Mouse (Mus musculus) 3T3-L1 (cell line): Measurements from ENCODE around the gene Mterf2.
A peak's percentile ranks its signal among the peaks of the same experiment; 100 is the strongest.

Experiments
- DNase-seq: peaks from one replicate; pipeline ENCODE4 v3.0.0-alpha.2; 2015; ENCODE audit warnings: low read depth, low spot score

The Mterf2 gene

DNA sequence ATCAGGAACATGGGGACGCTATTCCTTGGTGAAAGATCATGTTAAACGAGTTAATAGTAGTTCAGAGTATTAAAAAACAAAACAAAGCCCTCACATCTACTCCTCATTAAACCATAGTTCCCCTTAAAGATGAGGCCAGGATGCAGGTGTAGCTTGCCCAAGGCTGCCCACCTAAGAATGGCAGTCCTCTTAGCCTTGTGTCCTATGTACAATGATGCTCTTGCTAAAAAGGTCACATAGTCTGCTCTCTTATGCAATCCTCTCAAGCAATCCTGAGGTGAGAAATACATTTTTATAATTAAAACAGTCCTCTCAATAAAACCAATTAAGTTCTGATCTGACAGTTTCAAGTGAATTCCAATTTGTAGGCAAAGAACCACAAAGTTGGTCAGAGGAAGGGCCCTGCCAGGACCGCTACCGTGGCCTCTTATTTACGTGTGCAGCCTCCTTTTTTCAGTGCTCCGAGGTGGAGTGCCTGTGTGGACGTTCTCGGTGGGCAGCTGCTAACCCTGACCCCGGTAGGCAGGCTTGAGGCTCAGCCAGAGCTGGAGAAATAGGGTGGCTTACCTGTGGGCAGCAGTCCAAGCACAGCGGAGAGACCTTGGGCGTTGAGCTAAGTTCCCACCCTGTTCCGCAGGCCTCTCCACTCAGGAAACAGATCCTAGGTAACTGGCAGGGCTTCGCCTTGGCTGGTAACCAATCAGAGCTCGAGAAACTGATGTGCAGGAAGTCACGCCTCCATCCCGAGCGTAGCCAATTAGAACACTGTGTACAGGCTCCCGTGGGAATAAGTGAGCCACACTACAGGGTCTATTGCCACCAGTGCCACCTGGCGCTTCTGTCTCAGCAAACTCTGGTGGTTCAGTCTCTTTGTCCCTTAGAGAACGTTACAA, at the start of gene Mterf2:
Gene Mterf2, minus strand, starts transcription at position 633 of the 893 bp plus-strand sequence.
- DNase-seq = peak; percentile 99

GRCm38 (mm10) chr10:85176640-85177039, 48.8 kb upstream of the Mterf2 start:
- no peak for DNase-seq

- no peak for DNase-seq
Measured at GRCm38 (mm10) chr10:85165306-85165705, 37.5 kb upstream of the Mterf2 start.

DNA sequence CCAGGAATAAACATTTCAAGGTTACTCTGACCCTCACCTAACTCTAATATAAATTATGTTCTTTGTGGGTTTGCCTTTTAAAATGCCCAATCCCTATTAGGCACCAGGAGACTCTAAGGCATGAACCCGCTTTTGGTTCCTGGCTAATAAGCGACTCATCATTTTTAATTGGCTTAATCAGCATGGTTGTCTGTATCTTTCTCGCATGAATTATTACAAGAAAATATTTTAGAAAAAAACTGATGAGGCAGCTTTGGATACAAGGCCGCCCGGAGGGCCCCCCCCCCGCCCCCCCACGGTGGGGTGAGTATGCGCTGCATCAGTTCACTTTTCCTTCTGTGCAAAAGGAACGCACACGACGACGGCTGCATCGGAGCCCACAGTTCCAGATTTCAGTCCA, 37.0 kb upstream of the Mterf2 start:
- no peak for DNase-seq

- peak; percentile 80 for DNase-seq
Measured at GRCm38 (mm10) chr10:85161745-85162351, 34.0 kb upstream of the Mterf2 start.

DNA sequence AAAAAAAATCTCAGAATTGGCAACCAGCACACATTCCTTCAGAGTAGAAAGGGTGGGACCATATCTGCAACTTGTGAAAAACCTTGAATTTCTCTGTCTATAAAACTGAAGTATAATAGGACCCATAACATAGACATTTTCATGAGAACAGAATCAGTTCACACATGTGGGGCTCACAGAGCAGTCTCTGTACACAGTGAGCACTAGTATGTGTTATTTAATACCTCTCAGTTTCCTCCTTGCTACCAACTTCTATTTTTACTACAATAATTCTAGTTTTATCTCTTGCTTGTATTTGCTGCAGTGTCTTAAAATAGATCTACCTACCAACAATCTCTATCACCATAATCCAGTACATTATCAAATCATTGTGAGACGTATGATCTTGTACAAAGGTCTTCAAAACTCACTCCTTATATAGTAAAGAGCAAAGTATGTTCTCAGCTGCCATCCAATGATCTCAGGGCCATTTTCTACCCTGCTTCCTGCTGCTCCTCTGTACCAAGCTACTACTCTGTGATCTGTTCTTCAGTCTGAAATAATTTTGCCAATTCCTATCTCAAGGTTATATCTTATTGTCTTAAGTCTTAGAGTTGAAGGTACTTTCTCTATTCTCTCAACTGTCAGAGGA, 32.3 kb upstream of the Mterf2 start:
- no peak for DNase-seq

GRCm38 (mm10) chr10:85157451-85157850, 29.6 kb upstream of the Mterf2 start:
- no peak for DNase-seq

- DNase-seq = peak; percentile 80
Measured at GRCm38 (mm10) chr10:85154195-85154594, 26.4 kb upstream of the Mterf2 start.

DNA sequence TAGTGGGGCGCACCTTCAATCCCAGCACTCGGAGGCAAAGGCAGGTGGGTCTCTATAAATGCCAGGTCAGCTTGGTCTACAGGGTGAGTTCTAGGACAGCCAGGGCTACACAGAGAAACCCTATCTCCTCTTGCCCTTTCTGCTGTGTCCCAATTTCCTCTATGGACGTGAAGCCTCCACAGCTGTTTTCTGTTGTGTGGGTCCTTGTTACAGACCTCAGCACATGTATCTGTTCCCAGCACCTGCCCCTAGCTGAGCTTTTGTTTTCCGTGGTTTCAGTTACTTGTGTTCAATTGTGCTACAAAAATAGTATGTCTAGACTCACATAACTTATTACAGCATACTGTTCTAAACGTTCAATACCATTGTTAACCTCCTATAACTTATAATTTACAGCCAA, 21.4 kb upstream of the Mterf2 start:
- no peak for DNase-seq

DNA sequence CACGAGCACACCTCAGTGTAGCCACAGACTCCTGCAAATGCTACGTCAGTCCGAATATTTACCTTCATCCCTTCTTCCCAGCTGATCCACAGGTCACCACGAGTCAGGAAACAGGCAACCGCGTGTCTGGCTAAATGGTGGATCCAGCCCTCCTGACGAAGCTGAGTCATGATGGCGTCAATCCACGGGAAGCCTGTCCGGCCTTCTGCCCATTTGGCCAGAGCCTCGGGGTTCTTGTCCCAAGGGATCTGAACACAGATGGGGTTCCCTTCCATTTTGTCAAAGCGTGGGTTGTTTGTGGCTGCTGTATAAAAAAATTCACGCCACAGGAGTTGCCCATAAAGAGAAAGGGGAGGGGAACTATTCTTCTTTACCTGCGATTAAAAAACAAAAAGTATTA, 18.5 kb upstream of the Mterf2 start:
- DNase-seq = no peak

- no peak for DNase-seq
Measured at GRCm38 (mm10) chr10:85141465-85141864, 13.6 kb upstream of the Mterf2 start.

- no peak for DNase-seq
Measured at GRCm38 (mm10) chr10:85136573-85136972, 8.7 kb upstream of the Mterf2 start.

DNA sequence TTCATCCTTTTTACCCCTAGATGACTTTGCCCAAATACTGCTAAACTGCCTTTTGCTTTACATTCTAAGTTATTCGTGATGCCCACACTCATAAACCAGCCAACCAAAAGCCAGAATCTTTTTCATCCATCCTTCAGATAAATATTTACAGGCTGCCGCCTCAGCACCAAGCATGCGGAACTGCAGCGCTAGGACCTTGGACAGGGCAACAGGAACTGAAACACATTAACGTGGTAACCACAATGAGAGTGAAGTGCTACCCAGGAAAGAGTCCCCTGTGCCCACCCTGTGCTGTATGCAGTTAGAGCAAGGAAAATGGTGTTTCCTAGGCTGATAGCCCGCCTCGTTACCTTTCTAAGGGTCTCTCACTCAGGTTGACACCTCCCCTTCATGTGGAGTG, 626 bp upstream of the Mterf2 start:
- peak; percentile 42 for DNase-seq

DNA sequence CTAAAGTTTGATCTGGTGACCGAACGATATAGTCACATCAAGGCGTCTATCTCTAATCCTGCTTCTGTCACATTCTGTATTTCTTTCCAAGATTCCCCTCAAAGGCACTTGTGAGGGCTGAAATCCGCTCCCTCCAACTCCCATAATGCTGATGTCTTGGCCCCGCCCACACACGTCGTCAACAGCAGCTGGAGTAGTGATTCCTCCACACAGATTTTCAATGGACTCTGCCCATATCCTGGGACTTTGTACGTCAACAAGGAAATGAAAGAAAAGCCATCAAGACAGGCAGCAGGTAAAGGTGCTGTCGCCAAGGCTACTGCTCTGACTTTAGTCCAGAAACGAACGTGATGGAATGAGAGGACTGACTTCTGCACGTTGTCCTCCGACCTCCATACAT, 2.6 kb downstream of the Mterf2 start:
- DNase-seq = no peak

- no peak for DNase-seq
Measured at GRCm38 (mm10) chr10:85114409-85114808, 13.4 kb downstream of the Mterf2 start.

GRCm38 (mm10) chr10:85103085-85103885, 24.5 kb downstream of the Mterf2 start:
- DNase-seq = peak; percentile 85

DNA sequence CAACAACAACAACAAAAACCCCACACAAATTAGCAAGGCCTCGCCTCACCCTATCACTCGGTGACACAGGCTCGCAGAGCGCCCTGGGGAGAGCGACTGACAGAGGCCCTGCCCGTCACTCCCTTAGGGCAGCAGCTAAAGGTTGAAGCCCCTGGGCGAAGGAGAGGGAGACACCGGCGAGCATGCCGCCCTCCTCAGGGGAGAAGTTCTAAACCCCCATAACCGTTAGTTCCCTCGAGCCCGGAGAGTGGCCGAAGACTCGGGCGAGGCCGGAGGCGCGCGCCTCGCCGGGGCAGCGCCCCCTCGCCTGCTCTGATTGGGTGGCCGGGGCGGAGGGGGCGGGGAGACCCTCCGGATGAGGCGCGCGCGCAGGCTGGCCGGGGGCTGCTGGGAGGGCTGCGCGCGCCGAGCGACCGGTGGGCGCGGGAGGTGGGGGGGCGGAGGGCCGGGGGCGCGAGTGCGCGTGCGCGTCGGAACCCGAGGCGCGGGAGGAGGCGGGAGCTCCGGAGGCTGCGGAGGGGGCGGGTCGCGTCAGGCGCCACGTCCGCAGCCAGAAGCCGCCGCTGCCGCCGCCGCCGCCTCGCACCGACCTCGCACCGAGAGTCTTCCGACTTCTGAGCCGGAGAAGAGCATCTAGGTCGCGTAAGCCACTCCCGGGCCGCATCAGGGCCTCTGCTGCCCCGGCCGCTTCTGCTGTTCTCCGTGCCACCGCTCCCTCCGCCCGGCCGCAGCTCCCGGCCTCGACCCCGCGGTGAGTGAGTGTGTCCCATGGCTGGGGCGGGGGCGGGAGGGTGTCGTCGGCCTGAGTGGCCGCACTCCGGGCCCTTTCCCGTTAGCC, 25.4 kb downstream of the Mterf2 start, which contains the start of the genes Fhl4 and Tmem263:
Gene Fhl4, minus strand, starts transcription at position 249 of the 838 bp plus-strand sequence.
Gene Tmem263, plus strand, starts transcription at position 381 of the 838 bp plus-strand sequence.
- peak; percentile 80 for DNase-seq

DNA sequence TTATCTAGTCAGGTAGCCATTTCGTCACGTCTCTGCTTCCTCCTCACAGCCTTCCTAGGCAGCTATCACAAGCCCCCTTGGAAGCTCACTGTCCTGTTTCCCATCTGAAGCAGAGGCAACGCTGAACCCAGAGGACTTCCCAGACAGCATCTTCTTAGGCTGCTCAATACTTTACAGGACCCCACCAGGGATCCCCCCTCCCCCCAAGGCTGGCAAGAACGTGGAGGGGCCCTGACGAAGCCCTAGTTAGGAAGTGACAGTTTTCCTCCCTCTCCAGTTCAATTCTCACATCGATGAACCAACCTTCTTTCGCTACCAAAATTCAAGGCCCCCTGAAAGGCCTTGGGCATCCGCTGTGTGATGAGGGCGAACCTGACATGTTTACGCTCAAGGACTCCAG, 26.0 kb downstream of the Mterf2 start:
- DNase-seq = no peak

DNA sequence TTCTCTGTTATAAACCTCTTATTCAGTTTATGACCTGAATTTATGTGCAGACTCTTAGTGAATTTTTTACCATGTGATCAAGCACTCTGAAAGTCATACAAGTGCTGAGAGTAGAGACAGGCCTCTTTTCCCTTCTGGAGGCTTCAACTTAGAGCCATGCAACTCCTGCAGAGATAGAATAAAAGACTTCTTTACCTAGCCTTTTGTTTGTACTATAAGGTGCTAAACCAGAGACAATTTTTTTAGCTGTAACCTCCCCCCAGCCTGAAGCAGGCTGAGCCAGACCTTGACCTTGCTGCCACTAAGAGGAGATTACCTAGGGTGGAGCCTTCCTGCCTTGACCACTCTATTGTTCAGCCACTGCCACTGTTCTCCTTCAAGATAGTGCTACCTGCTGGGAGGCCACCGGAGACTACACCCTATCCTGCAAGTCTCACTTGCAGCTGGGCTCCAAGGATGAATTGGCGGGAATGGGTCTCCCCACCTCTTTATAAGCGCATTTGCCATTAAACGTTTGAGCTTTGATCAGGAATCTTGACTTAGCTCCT, 56.1 kb downstream of the Mterf2 start:
- no peak for DNase-seq
